Mouse (Mus musculus): ENCODE measurements around the gene Npepps.

GRCm38 (mm10) chr11:97187764-97188642, 92.4 kb downstream of the Npepps start, which contains the start of gene Kpnb1:
- TF ChIP-seq POLR2A (IDR thresholded peaks at IDR 0.05; ENCODE audit: borderline replicate concordance, insufficient read depth, low read length) (peak; percentile 49), CTCF (IDR thresholded peaks at IDR 0.05; ENCODE audit: borderline replicate concordance, insufficient read depth, low read depth, low read length) (no peak)

All from cerebellum, adult 2 months (tissue).